Mouse (Mus musculus) liver, postnatal 0 days (tissue): ENCODE results near the gene Gm28372. TPM values are rescaled to one million over a fixed set of nuclear protein-coding genes. Genes with fewer than 3 reads are reported as not detected.

ENCODE experiments used
- ATAC-seq: fragments of 200-750 bp; cut with Nextera tagmentation; 2 replicates; pipeline ENCODE4 v1.8.0; 2017; ENCODE audit warnings: mild to moderate bottlenecking, moderate library complexity
- DNase-seq: peaks from one replicate; pipeline ENCODE4 v3.0.0-alpha.2; 2016
- H3K27ac ChIP-seq: fragments of 300-500 bp; sonication (generic); 2 replicates; pipeline ENCODE4 v1.5.1; 2014; ENCODE audit warnings: antibody characterized with exemption, moderate library complexity, mild to moderate bottlenecking, low read depth
- H3K27me3 ChIP-seq: fragments of 300-500 bp; sonication (generic); 2 replicates; pipeline ENCODE4 v1.6.1; 2014; ENCODE audit warnings: low read length, control low read depth, mixed read lengths; ENCODE audit not compliant: insufficient read depth
- H3K36me3 ChIP-seq: fragments of 300-500 bp; sonication (generic); replicated peaks from 2 replicates; pipeline ENCODE4 v1.6.1; 2014; ENCODE audit warnings: mild to moderate bottlenecking, control low read depth, low read length, moderate library complexity, mixed read lengths; ENCODE audit not compliant: insufficient read depth
- H3K4me1 ChIP-seq: fragments of 300-500 bp; sonication (generic); 2 replicates; pipeline ENCODE4 v1.6.1; 2014; ENCODE audit warnings: antibody characterized with exemption, mild to moderate bottlenecking, control low read depth; ENCODE audit not compliant: insufficient read depth
- H3K4me2 ChIP-seq: fragments of 300-500 bp; sonication (generic); 2 replicates; pipeline ENCODE4 v1.6.1; 2014; ENCODE audit warnings: low read depth, mild to moderate bottlenecking, low read length, moderate library complexity, mixed read lengths
- H3K4me3 ChIP-seq: fragments of 300-500 bp; sonication (generic); 2 replicates; pipeline ENCODE4 v1.5.1; 2014; ENCODE audit warnings: low read depth, low read length
- H3K9ac ChIP-seq: fragments of 300-500 bp; sonication (generic); replicated peaks from 2 replicates; pipeline ENCODE4 v1.6.1; 2014; ENCODE audit warnings: mild to moderate bottlenecking, moderate library complexity
- H3K9me3 ChIP-seq: fragments of 300-500 bp; sonication (generic); 2 replicates; pipeline ENCODE4 v1.6.1; 2016; ENCODE audit warnings: mild to moderate bottlenecking, control low read depth, low read length, mixed read lengths
- CTCF ChIP-seq: sonication (generic); IDR thresholded peaks from 2 replicates; pipeline ENCODE4 v1.5.1; 2016; ENCODE audit warnings: antibody characterized with exemption, low read depth
- EP300 ChIP-seq: IDR thresholded peaks from 2 replicates; pipeline ENCODE4 v1.6.1; 2016; ENCODE audit warnings: antibody characterized with exemption, low read depth, mild to moderate bottlenecking
- WGBS: fragments of 180-500 bp; shearing (Covaris S2); extraction: QIAGEN DNeasy Blood & Tissue Kit; methylation state at CpG from one replicate; pipeline ENCODE4 v1.1.7; 2014; ENCODE audit not compliant: insufficient replicate concordance; 5-methylcytosine and 5-hydroxymethylcytosine counted together
- polyA plus RNA-seq: library from polyadenylated mRNA; unstranded; fragments of >200 nt; fragmentation: Nextera tagmentation; extraction: Ambion mirVana; gene quantifications from 2 replicates; pipeline ENCODE4 v1.2.1, GENCODE M21; 2015

Gene Gm28372
- polyA plus RNA-seq, 1 experiment from 2014 or later = not detected

- TF ChIP-seq EP300 (no peak), CTCF (no peak)
These were observed 1.1 kb downstream of the Gm28372 start, which contains the start of gene Tmem239 for GRCm38 (mm10) chr2:130406178-130406577. Tmem239 (plus strand) TSS chr2:130406478.

GRCm38 (mm10) chr2:130408194-130408593 lies 3.2 kb downstream of the Gm28372 start:
- ATAC-seq (no peak), DNase-seq (no peak)
- Histone ChIP-seq H3K9me3 (no peaks in the 10 kb centered on the region), H3K27ac (no peak overlapping the region), H3K4me1 (no peaks in the 10 kb centered on the region), H3K4me3 (no peak overlapping the region), H3K9ac (no peak overlapping the region), H3K36me3 (no peaks in the 10 kb centered on the region), H3K27me3 (no peaks in the 10 kb centered on the region), H3K4me2 (no peak overlapping the region)
- TF ChIP-seq EP300 = no peak
- TF ChIP-seq CTCF = no peak
- 29% methylated on average over 6 of the region's 6 CpGs for WGBS

More at GRCm38 (mm10) chr2:130406178-130406577, 1.1 kb downstream of the Gm28372 start, which contains the start of gene Tmem239:
- DNase-seq (no peak), ATAC-seq (no peak)
- Histone ChIP-seq H3K9ac (no peak within 1 kb of the TSS), H3K9me3 (no peaks in the 10 kb centered on the region), H3K4me2 (no peak within 1 kb of the TSS), H3K4me3 (no peak within 1 kb of the TSS), H3K27me3 (no peaks in the 10 kb centered on the region), H3K27ac (no peak within 1 kb of the TSS), H3K36me3 (no peaks in the 10 kb centered on the region), H3K4me1 (no peaks in the 10 kb centered on the region)
- WGBS = 75% methylated on average over 2 of the region's 2 CpGs

- Histone ChIP-seq H3K27ac (no peak overlapping the region), H3K4me1 (no peaks in the 10 kb centered on the region), H3K4me3 (no peak overlapping the region), H3K9ac (no peak overlapping the region), H3K9me3 (no peaks in the 10 kb centered on the region), H3K27me3 (no peaks in the 10 kb centered on the region), H3K4me2 (no peak overlapping the region), H3K36me3 (no peaks in the 10 kb centered on the region)
- TF ChIP-seq EP300 (no peak), CTCF (peak; percentile 92)
- 35% methylated on average over 16 of the region's 16 CpGs for whole genome bisulfite sequencing
- DNase-seq = peak; percentile 84
- 0 out of 2 replicates have a peak, but pooled peaks have one; percentile 35 for ATAC-seq
These were observed 6.8 kb downstream of the Gm28372 start for GRCm38 (mm10) chr2:130411558-130412495.

DNA sequence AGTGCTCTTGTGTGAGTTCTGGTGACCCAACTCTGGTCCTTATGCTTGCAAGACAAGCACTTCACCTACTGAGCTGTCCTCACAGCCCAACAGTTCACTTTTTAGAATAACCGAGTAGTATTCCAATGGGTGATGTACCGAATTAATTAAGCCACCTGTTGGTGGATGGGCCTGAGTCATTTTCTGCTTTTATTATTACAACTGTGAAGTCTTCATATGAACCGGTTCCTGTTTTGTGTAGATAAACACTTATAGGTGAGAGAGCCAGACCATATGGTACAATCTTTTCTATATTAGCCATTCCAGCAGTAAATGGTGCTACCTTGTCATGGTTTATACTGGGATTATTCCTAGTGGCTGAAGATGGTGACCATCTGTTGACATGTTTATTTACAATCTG lies 7.7 kb downstream of the Gm28372 start:
- Histone ChIP-seq H3K27me3 (no peaks in the 10 kb centered on the region), H3K4me1 (no peaks in the 10 kb centered on the region), H3K4me3 (no peak overlapping the region), H3K9me3 (no peaks in the 10 kb centered on the region), H3K9ac (no peak overlapping the region), H3K27ac (no peak overlapping the region), H3K36me3 (0 out of 2 replicates have a peak, but pooled peaks cover 3% of the 10 kb centered on the region), H3K4me2 (no peak overlapping the region)
- DNase-seq = no peak
- ATAC-seq = no peak
- WGBS = 75% methylated on average over 3 of the region's 3 CpGs
- TF ChIP-seq CTCF (no peak), EP300 (no peak)

DNA sequence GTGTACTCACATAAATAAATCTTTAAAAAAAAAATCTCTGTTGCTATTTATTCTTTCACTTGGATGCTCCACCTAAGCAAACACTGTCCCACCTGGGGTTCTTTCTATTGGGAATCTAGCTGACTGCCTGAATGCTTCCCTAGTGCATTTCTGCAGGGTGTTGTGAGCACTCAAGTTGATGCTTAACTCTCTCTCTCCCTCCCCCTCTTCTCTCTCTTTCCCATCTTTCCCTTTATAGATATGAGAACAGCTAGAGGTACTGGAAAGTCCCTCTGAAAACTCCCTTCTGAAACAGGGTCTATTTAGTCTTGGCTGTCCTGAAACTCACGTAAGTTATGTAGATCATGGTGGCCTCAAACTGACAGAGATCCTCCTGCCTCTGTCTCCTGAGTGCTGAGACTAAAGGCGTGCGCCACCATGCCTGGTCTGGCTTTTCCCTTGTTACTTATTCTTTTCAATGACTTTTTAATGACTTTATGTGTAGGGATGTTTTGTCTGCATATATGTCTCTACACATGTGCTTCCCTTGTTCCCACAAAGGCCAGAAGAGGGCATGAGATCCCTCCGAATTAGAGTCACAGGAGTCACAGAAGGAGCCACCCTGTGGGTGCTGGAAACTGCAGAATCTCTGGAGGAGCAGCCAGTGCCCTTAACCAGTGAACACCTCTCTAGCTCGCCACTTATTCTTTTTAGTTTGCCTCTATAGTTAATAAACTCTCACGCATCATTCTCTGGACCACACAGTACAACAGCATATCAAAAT lies 9.2 kb downstream of the Gm28372 start:
- Histone ChIP-seq H3K36me3 (peaks cover 6% of the 10 kb centered on the region), H3K27me3 (no peaks in the 10 kb centered on the region), H3K4me3 (no peak overlapping the region), H3K9me3 (no peaks in the 10 kb centered on the region), H3K4me1 (no peaks in the 10 kb centered on the region), H3K4me2 (no peak overlapping the region), H3K9ac (no peak overlapping the region), H3K27ac (no peak overlapping the region)
- WGBS = 57% methylated on average over 6 of the region's 6 CpGs
- DNase-seq = no peak
- ATAC-seq = no peak
- peak; percentile 48 for TF ChIP-seq CTCF
- no peak for TF ChIP-seq EP300

GRCm38 (mm10) chr2:130421781-130422620 lies 17.0 kb downstream of the Gm28372 start:
- ATAC-seq (no peak), DNase-seq (no peak)
- TF ChIP-seq EP300 (no peak), CTCF (no peak)
- H3K9ac ChIP-seq = no peak overlapping the region
- peaks cover 16% of the 10 kb centered on the region for H3K4me1 ChIP-seq
- 87% methylated on average over 26 of the region's 26 CpGs for whole genome bisulfite sequencing
- H3K4me2 ChIP-seq = no peak overlapping the region
- no peaks in the 10 kb centered on the region for H3K27me3 ChIP-seq
- H3K4me3 ChIP-seq = no peak overlapping the region
- H3K36me3 ChIP-seq = peaks cover 9% of the 10 kb centered on the region
- H3K9me3 ChIP-seq = no peaks in the 10 kb centered on the region
- no peak overlapping the region for H3K27ac ChIP-seq
